ENCODE assay signal across 37 mouse cellular contexts in the genomic region with DNA sequence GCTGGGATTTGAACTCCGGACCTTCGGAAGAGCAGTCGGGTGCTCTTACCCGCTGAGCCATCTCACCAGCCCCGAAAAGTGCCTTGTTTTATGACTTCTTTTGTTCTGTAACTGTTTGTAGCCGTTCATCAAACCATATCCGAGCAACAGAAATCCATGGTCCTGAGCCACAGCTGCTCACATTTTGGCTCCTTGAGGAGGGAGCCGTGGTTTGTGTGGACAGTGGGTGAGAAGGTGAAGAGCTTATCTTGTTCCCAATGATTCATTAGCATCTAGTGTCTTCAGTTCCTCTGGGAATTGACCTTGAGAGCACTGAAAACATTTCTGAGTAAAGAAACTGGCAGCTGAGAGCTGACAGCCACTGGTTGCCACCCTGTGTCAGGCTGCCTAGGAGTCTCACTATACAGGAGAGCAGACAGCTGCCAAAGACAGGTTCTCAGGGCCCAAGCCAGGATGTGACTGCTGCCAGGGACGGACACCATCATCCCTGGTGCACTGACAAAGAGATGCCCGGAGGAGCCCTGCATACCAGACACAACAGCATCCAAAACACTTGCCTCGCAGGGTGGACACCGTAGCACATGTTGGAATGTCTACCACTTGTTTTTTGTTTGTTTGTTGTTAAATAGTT. TPM values are rescaled to one million over a fixed set of nuclear protein-coding genes. Genes with fewer than 3 reads are reported as not detected.
A peak's percentile ranks its signal among the peaks of the same experiment; 100 is the strongest.
DNase-seq lines count a peak whose midpoint lies in the region; ATAC-seq lines count a peak whose summit lies in the region.
"Had no signal": no experiment of that assay in that cellular context is flagged by ENCODE, and none has a peak within 500 bp of the region (broad histone marks: within the 10 kb centered on the region; RNA-seq: fewer than 3 reads in every experiment).

No protein-coding gene starts in this region.

- 83% methylated on average over 12 of the region's 12 CpGs for WGBS in heart, embryonic 12.5 days
- 72% methylated on average over 12 of the region's 12 CpGs for WGBS in liver, embryonic 12.5 days (ENCODE audit: insufficient replicate concordance)

- H3K4me1 ChIP-seq in heart, embryonic 12.5 days (replicated peaks), result peaks cover 21% of the 10 kb centered on the region
- peaks cover 7% of the 10 kb centered on the region for H3K4me1 ChIP-seq in liver, embryonic 12.5 days
- H3K4me1 ChIP-seq: midbrain, embryonic 13.5 days had no signal

- no peak overlapping the region for H3K9ac ChIP-seq in heart, embryonic 12.5 days
- no peak overlapping the region for H3K9ac ChIP-seq in liver, embryonic 12.5 days
- H3K9ac ChIP-seq: heart, embryonic 15.5 days; intestine, embryonic 15.5 days; liver, embryonic 13.5 days; midbrain, embryonic 13.5 days had no signal

- no peak overlapping the region for H3K27ac ChIP-seq in heart, embryonic 12.5 days (ENCODE audit: poor library complexity, severe bottlenecking)
- H3K27ac ChIP-seq in liver, embryonic 12.5 days, result no peak overlapping the region
- H3K27ac ChIP-seq: heart, embryonic 15.5 days; hindbrain, postnatal 0 days; intestine, embryonic 15.5 days; layer of hippocampus, adult 2 months; liver, embryonic 13.5 days; midbrain, embryonic 13.5 days had no signal

- no peaks in the 10 kb centered on the region for H3K36me3 ChIP-seq in heart, embryonic 12.5 days
- no peaks in the 10 kb centered on the region for H3K36me3 ChIP-seq in liver, embryonic 12.5 days
- H3K36me3 ChIP-seq: G1E; heart, embryonic 15.5 days; intestine, embryonic 15.5 days; liver, embryonic 13.5 days; midbrain, embryonic 13.5 days had no signal

- no peaks in the 10 kb centered on the region for H3K9me3 ChIP-seq in heart, embryonic 12.5 days (replicated peaks)
- no peaks in the 10 kb centered on the region for H3K9me3 ChIP-seq in liver, embryonic 12.5 days (replicated peaks)
- H3K9me3 ChIP-seq: G1E; heart, embryonic 15.5 days; intestine, embryonic 15.5 days; liver, embryonic 13.5 days; midbrain, embryonic 13.5 days had no signal

- no peak for ATAC-seq in heart, embryonic 12.5 days (ENCODE audit: insufficient number of reproducible peaks, low FRiP score)
- no peak for ATAC-seq in liver, embryonic 12.5 days
- ATAC-seq: forebrain, embryonic 16.5 days; hindbrain, postnatal 0 days; intestine, embryonic 15.5 days; lung, postnatal 0 days; midbrain, embryonic 13.5 days had no signal

- H3K4me2 ChIP-seq in heart, embryonic 12.5 days, result no peak overlapping the region
- no peak overlapping the region for H3K4me2 ChIP-seq in liver, embryonic 12.5 days
- H3K4me2 ChIP-seq: heart, embryonic 15.5 days; intestine, embryonic 15.5 days; liver, embryonic 13.5 days; midbrain, embryonic 13.5 days had no signal

- no peaks in the 10 kb centered on the region for H3K27me3 ChIP-seq in heart, embryonic 12.5 days (replicated peaks)
- H3K27me3 ChIP-seq in liver, embryonic 12.5 days (replicated peaks), result no peaks in the 10 kb centered on the region
- H3K27me3 ChIP-seq: heart, embryonic 15.5 days; intestine, embryonic 15.5 days; liver, embryonic 13.5 days; midbrain, embryonic 13.5 days had no signal

- no peak overlapping the region for H3K4me3 ChIP-seq in heart, embryonic 12.5 days
- H3K4me3 ChIP-seq in liver, embryonic 12.5 days, result no peak overlapping the region
- H3K4me3 ChIP-seq: erythroblast, embryonic 14.5 days; heart, embryonic 15.5 days; intestine, embryonic 15.5 days; layer of hippocampus, adult 2 months; liver, embryonic 13.5 days; megakaryocyte, embryonic 14.5 days; midbrain, embryonic 13.5 days had no signal

- peak; percentile 92 for DNase-seq in heart, adult 11 months
- peak; percentile 5 for DNase-seq in thymus, postnatal 4 days
- no peak for DNase-seq in thymus, postnatal 10 days (ENCODE audit: low spot score in 2 of 2)
- DNase-seq in adrenal gland, postnatal 14 days, result peak; percentile 52
- DNase-seq: cerebellum, adult 11-12 months; cerebellum, adult 9-11 months; gastrocnemius, postnatal 10 days; kidney, adult 2 months; kidney, postnatal 36 days; left cerebral cortex, postnatal 4 days; liver, embryonic 13.5 days; lung, adult 18-20 months; right cerebral cortex, postnatal 25 days; thymus, postnatal 25 days had no signal

RNA-seq across cellular contexts. Expression of a gene that starts 6.0 kb away (rescaled TPM):
- 0.09 and 0.32 TPM in 2 replicates for polyA plus RNA-seq in heart, embryonic 12.5 days (2016; fragmentation: Nextera tagmentation; extraction: Ambion mirVana)
- 1.4 and 2.1 TPM in 2 replicates for total RNA-seq in adrenal gland, postnatal 14 days (2021)
- 0.16 and 0.19 TPM in 2 replicates for polyA plus RNA-seq in liver, embryonic 12.5 days (2016; fragmentation: Nextera tagmentation; extraction: Ambion mirVana)
- polyA plus RNA-seq: erythroblast, embryonic 14.5 days; G1E had no signal

RNA-seq across cellular contexts. Expression of a gene that starts 23.9 kb away (rescaled TPM):
- polyA plus RNA-seq in heart, embryonic 12.5 days (2016; fragmentation: Nextera tagmentation; extraction: Ambion mirVana), result not detected in 2 replicates
- total RNA-seq in adrenal gland, postnatal 14 days (2021), result 1.6 and 10.7 TPM in 2 replicates
- polyA plus RNA-seq in liver, embryonic 12.5 days (2016; fragmentation: Nextera tagmentation; extraction: Ambion mirVana), result 0.22 and 0.27 TPM in 2 replicates
- total RNA-seq: G1E; gastrocnemius, postnatal 10 days; heart, postnatal 25 days; hindbrain, postnatal 0 days; layer of hippocampus, adult 2 months; layer of hippocampus, postnatal 25 days; left cerebral cortex, adult 8-10 months; left cerebral cortex, postnatal 4 days had no signal
- polyA plus RNA-seq: erythroblast, embryonic 14.5 days; forebrain, embryonic 11.5 days; forebrain, embryonic 16.5 days; G1E; heart, embryonic 15.5 days; hindbrain, embryonic 11.5 days; hindbrain, postnatal 0 days; intestine, embryonic 15.5 days; kidney, embryonic 16.5 days; limb, embryonic 14.5 days; midbrain, embryonic 13.5 days; neural tube, embryonic 14.5 days; stomach, embryonic 14.5 days; testis, adult 2 months had no signal

RNA-seq across cellular contexts. Expression of a gene that starts 34.0 kb away (rescaled TPM):
- polyA plus RNA-seq in heart, embryonic 12.5 days (2016; fragmentation: Nextera tagmentation; extraction: Ambion mirVana), result 237 and 257 TPM in 2 replicates
- total RNA-seq in adrenal gland, postnatal 14 days (2021), result 112 and 114 TPM in 2 replicates
- polyA plus RNA-seq in liver, embryonic 12.5 days (2016; fragmentation: Nextera tagmentation; extraction: Ambion mirVana), result 135 and 145 TPM in 2 replicates

RNA-seq across cellular contexts. Expression of a gene that starts 52.9 kb away (rescaled TPM):
- polyA plus RNA-seq in heart, embryonic 12.5 days (2016; fragmentation: Nextera tagmentation; extraction: Ambion mirVana), result 0.08 TPM in 1 of 2 replicates, not detected in the other
- 0.86 and 1.1 TPM in 2 replicates for total RNA-seq in adrenal gland, postnatal 14 days (2021)
- not detected in 2 replicates for polyA plus RNA-seq in liver, embryonic 12.5 days (2016; fragmentation: Nextera tagmentation; extraction: Ambion mirVana)
- total RNA-seq: heart, postnatal 25 days had no signal
- polyA plus RNA-seq: erythroblast, embryonic 14.5 days; heart, embryonic 15.5 days; liver, embryonic 13.5 days; spleen, adult 2 months had no signal

RNA-seq across cellular contexts. Expression of a gene that starts 58.6 kb away (rescaled TPM):
- 0.68 and 1.00 TPM in 2 replicates for polyA plus RNA-seq in heart, embryonic 12.5 days (2016; fragmentation: Nextera tagmentation; extraction: Ambion mirVana)
- 2.1 and 2.5 TPM in 2 replicates for total RNA-seq in adrenal gland, postnatal 14 days (2021)
- 0.20 and 0.44 TPM in 2 replicates for polyA plus RNA-seq in liver, embryonic 12.5 days (2016; fragmentation: Nextera tagmentation; extraction: Ambion mirVana)
- total RNA-seq: G1E had no signal
- polyA plus RNA-seq: erythroblast, embryonic 14.5 days; G1E had no signal

Comparison
In these comparisons a context has a peak if more than half of its experiments do, and no peak if none do; other contexts are left out.
1. DNase-seq: peak in heart, adult 11 months (single experiment), thymus, postnatal 4 days (single experiment) and adrenal gland, postnatal 14 days (single experiment); none in thymus, postnatal 10 days (0 of 2).